Mouse (Mus musculus) olfactory bulb, adult 2 months (tissue): Measurements from ENCODE around the gene Pigm. TPM values are rescaled to one million over a fixed set of nuclear protein-coding genes. Genes with fewer than 3 reads are reported as not detected.

ENCODE experiments used
- H3K27ac ChIP-seq: fragments of 200-500 bp; 2 replicates; pipeline ENCODE4 v1.5.1; 2012; ENCODE audit warnings: low read depth, low read length; ENCODE audit not compliant: insufficient read depth
- H3K4me1 ChIP-seq: fragments of 200-500 bp; 2 replicates; pipeline ENCODE4 v1.6.1; 2012; ENCODE audit warnings: low read length; ENCODE audit not compliant: control insufficient read depth, insufficient read depth
- H3K4me3 ChIP-seq: fragments of 200-500 bp; 2 replicates; pipeline ENCODE4 v1.5.1; 2012; ENCODE audit warnings: mild to moderate bottlenecking, low read depth, low read length, moderate library complexity; ENCODE audit not compliant: insufficient read depth
- CTCF ChIP-seq: fragments of 200-500 bp; IDR thresholded peaks from 2 replicates; pipeline ENCODE4 v1.5.1; 2012; ENCODE audit warnings: low read depth, mild to moderate bottlenecking, low read length, moderate library complexity; ENCODE audit not compliant: insufficient read depth
- POLR2A ChIP-seq: fragments of 200-500 bp; IDR thresholded peaks from 2 replicates; pipeline ENCODE4 v1.6.1; 2012; ENCODE audit warnings: mild to moderate bottlenecking, low read depth, low read length, moderate library complexity; ENCODE audit not compliant: insufficient read depth
- WGBS: fragments of 180-500 bp; shearing (Covaris S2); methylation state at CpG from one replicate; pipeline ENCODE4 v1.1.7; 2018; 5-methylcytosine and 5-hydroxymethylcytosine counted together
- polyA plus RNA-seq: library from polyadenylated mRNA; stranded (reverse); fragments of >200 nt; gene quantifications from 2 replicates; pipeline ENCODE4 v1.2.4, GENCODE M21; 2012; ENCODE audit warnings: low replicate concordance; ENCODE audit not compliant: missing spikeins, insufficient read depth, insufficient read length

Gene Pigm
- polyA plus RNA-seq, 1 experiment = not detected

- no peak overlapping the region for H3K4me3 ChIP-seq
- H3K4me1 ChIP-seq = 0 out of 2 replicates have a peak, but pooled peaks cover 2% of the 10 kb centered on the region
- TF ChIP-seq POLR2A (no peak), CTCF (peak; percentile 17; the same call in 1 of the 2 replicates)
- H3K27ac ChIP-seq = no peak overlapping the region
- 32% methylated on average over 23 of the region's 23 CpGs for WGBS
Observed at GRCm38 (mm10) chr1:172368768-172369418, 7.5 kb upstream of the Pigm start.

DNA sequence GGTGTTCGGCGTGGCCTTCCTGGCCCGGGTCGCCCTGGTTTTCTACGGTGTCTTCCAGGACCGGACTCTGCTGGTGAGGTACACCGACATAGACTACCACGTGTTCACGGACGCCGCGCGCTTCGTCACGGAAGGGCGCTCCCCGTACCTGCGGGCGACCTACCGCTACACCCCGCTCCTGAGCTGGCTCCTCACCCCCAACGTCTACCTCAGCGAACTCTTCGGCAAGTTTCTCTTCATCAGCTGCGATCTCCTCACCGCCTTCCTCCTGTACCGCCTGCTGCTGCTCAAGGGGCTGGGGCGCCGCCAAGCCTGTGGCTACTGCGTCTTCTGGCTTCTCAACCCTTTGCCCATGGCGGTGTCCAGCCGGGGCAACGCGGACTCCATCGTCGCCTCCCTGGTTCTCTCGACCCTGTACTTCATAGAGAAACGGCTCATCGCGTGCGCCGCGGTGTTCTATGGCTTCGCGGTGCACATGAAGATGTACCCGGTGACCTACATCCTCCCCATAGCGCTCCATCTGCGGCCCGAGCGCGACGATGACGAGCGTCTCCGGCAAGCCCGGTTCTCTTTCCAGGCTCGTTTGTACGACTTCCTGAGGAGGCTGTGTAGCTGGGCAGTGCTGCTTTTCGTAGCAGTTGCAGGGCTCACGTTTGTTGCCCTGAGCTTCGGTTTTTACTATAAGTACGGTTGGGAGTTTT is 562 bp downstream of the Pigm start:
- TF ChIP-seq POLR2A (no peak), CTCF (no peak)
- H3K4me3 ChIP-seq = peak overlapping the region; percentile 97
- peaks cover 11% of the 10 kb centered on the region for H3K4me1 ChIP-seq
- 3% methylated on average over 62 of the region's 62 CpGs for WGBS
- peak overlapping the region; percentile 62 for H3K27ac ChIP-seq

DNA sequence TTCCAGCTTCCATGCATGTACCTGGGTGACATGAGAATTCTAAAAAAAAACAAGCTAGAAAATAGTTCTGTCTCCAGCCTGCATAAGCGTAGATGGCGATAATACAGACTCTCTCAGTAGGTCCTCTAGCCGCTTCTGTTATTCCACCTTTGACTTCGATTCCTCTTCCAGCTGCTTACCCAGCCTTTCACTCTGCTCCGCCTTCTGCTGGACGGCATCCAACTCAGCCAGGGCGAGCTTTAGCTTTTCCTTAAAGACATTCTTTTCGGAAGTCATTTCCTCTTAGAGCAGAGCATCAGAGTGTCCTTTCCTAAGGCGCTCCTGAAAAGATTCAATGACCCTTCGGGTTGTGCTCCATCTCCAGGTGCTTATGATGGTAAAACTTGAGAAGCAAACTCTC is 3.7 kb downstream of the Pigm start:
- 37% methylated on average over 10 of the region's 10 CpGs for WGBS
- TF ChIP-seq POLR2A (no peak), CTCF (no peak)
- H3K4me1 ChIP-seq = peaks cover 11% of the 10 kb centered on the region
- H3K27ac ChIP-seq = no peak overlapping the region
- H3K4me3 ChIP-seq = no peak overlapping the region

- Histone ChIP-seq H3K4me1 (peaks cover 9% of the 10 kb centered on the region), H3K4me3 (no peak overlapping the region), H3K27ac (no peak overlapping the region)
- no peak for TF ChIP-seq POLR2A
- TF ChIP-seq CTCF = no peak
- 100% methylated on average over 1 of the region's 1 CpGs for WGBS
Observed at GRCm38 (mm10) chr1:172382090-172382489, 5.7 kb downstream of the Pigm start.

GRCm38 (mm10) chr1:172387246-172387645 is 10.9 kb downstream of the Pigm start:
- Histone ChIP-seq H3K27ac (no peak overlapping the region), H3K4me3 (no peak overlapping the region), H3K4me1 (peaks cover 3% of the 10 kb centered on the region)
- TF ChIP-seq CTCF (no peak), POLR2A (no peak)
- 32% methylated on average over 5 of the region's 5 CpGs for WGBS

DNA sequence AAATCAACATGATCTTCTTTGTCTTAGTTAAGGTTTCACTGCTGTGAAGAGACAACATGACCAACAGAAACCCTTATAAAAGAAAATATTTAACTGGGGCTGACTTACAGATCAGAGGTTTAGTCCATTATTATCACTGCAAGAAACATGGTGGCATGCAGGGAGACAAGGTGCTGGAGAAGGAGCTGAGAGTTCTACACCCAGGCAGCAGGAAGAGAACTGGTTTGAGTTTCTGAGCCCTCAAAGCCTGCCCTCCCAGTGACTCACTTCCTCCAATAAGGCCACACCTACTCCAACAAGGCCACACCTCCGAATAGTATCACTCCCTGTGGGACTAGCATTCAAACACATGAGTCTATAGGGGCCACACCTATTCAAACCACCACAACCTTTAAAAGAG is 14.4 kb downstream of the Pigm start:
- no peak overlapping the region for H3K4me3 ChIP-seq
- H3K27ac ChIP-seq = no peak overlapping the region
- TF ChIP-seq POLR2A (no peak), CTCF (no peak)
- WGBS = 82% methylated on average over 1 of the region's 1 CpGs
- H3K4me1 ChIP-seq = peaks cover 5% of the 10 kb centered on the region

DNA sequence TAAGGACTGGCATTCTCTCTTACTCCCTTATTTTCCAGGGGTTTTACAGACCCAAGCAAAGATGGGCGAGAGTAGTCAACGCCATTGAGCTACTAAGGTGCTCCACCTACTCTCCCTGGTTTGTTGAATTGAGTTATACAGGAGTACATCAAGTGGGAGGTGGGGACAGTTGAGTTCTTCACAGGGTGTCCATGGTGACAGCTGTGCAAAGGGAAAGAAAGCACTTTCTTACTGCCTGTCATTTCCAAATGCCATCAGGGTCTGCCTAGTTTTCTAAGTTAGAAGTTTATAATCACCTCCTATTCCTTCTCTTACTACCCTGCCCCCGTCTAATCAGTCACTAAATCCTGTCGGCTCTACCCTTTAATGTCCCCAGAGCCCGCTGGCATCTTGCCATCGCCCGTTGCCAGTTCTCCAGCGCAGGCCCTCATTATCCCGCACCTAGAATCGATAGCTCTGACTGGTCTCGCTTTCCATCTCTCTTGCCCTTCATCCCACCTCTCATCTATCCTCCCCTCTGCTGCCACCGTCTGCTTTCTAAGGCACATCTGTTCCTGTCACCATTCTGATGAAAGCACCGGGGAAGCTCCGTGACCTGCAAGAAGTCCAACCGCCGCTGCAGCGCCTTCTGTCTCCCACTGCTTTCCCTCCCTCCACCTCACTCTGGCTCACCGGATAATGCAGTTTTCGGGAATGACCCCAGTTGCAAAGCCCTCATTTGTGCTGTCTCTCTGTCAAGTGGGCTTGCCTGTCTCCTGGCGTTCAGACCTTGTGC is 15.6 kb downstream of the Pigm start:
- H3K27ac ChIP-seq = no peak overlapping the region
- TF ChIP-seq POLR2A = no peak
- TF ChIP-seq CTCF = no peak
- 31% methylated on average over 20 of the region's 20 CpGs for WGBS
- peaks cover 6% of the 10 kb centered on the region for H3K4me1 ChIP-seq
- H3K4me3 ChIP-seq = no peak overlapping the region

DNA sequence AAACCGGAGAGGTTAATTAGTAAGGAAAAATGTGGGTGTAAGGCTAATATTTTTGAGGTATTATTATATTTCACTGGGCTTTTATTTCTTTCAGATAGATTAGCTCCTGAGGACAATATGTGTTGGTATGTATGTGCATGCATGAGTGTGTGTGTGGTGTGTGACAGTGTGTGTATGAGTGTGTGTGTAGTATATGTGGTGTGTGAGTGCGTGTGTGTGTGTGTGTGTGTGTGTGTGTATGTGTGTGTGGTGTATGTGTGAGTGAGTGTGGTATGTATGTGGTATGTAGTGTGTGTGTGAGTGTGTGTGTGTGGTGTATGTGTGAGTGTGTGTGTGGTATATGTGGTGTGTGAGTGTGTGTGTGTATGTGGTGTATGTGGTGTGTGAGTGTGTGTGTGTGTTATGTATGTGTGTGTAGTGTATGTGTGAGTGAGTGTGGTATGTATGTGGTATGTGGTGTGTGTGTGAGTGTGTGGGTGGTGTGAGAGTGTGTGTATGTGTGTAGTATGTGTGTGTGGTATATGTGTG is 16.4 kb downstream of the Pigm start:
- TF ChIP-seq POLR2A (no peak), CTCF (no peak)
- H3K4me1 ChIP-seq = peaks cover 8% of the 10 kb centered on the region
- no peak overlapping the region for H3K27ac ChIP-seq
- 55% methylated on average over 2 of the region's 2 CpGs for WGBS
- no peak overlapping the region for H3K4me3 ChIP-seq
